Mouse (Mus musculus): ENCODE data around the gene Tldc1. TPM values are rescaled to one million over a fixed set of nuclear protein-coding genes. Genes with fewer than 3 reads are reported as not detected.

Gene Tldc1
- polyA plus RNA-seq, 1 experiment from 2014 or later = 10.9 TPM

Other genes starting within 250 kb of the Tldc1 start
- 51.4 and 61.3 TPM in 2 replicates for gene Mbtps1, start 219.7 kb downstream of the Tldc1 start, polyA plus RNA-seq (2015; fragmentation: Nextera tagmentation; extraction: Ambion mirVana)
- gene Hsdl1, start 203.2 kb downstream of the Tldc1 start, polyA plus RNA-seq (2015; fragmentation: Nextera tagmentation; extraction: Ambion mirVana) = 197 and 206 TPM in 2 replicates
- gene Dnaaf1, start 203.2 kb downstream of the Tldc1 start, polyA plus RNA-seq (2015; fragmentation: Nextera tagmentation; extraction: Ambion mirVana) = 0.75 and 0.83 TPM in 2 replicates
- gene Taf1c, start 173.2 kb downstream of the Tldc1 start, polyA plus RNA-seq (2015; fragmentation: Nextera tagmentation; extraction: Ambion mirVana) = 14.3 and 14.6 TPM in 2 replicates
- gene Adad2, start 165.7 kb downstream of the Tldc1 start, polyA plus RNA-seq (2015; fragmentation: Nextera tagmentation; extraction: Ambion mirVana) = 0.10 and 0.19 TPM in 2 replicates
- gene Kcng4, start 142.7 kb downstream of the Tldc1 start, polyA plus RNA-seq (2015; fragmentation: Nextera tagmentation; extraction: Ambion mirVana) = 0.26 and 1.6 TPM in 2 replicates
- 6.0 and 6.3 TPM in 2 replicates for gene Wfdc1, start 112.1 kb downstream of the Tldc1 start, polyA plus RNA-seq (2015; fragmentation: Nextera tagmentation; extraction: Ambion mirVana)
- 0.18 and 0.20 TPM in 2 replicates for gene Atp2c2, start 78.4 kb downstream of the Tldc1 start, polyA plus RNA-seq (2015; fragmentation: Nextera tagmentation; extraction: Ambion mirVana)
- gene Cotl1, start 62.1 kb upstream of the Tldc1 start, polyA plus RNA-seq (2015; fragmentation: Nextera tagmentation; extraction: Ambion mirVana) = 126 and 139 TPM in 2 replicates
- gene Klhl36, start 83.8 kb upstream of the Tldc1 start, polyA plus RNA-seq (2015; fragmentation: Nextera tagmentation; extraction: Ambion mirVana) = 16.6 and 18.5 TPM in 2 replicates
- 139 and 140 TPM in 2 replicates for gene Usp10, start 131.9 kb upstream of the Tldc1 start, polyA plus RNA-seq (2015; fragmentation: Nextera tagmentation; extraction: Ambion mirVana)
- gene Gm20388, start 132.4 kb upstream of the Tldc1 start, polyA plus RNA-seq (2015; fragmentation: Nextera tagmentation; extraction: Ambion mirVana) = 6.4 and 7.5 TPM in 2 replicates
- gene Crispld2, start 214.0 kb upstream of the Tldc1 start, polyA plus RNA-seq (2015; fragmentation: Nextera tagmentation; extraction: Ambion mirVana) = 2.0 and 2.4 TPM in 2 replicates

All from midbrain, embryonic 16.5 days (tissue).